7 mouse cellular contexts compared by ENCODE assay signal in genomic region chr5:135187349-135188213, GRCm38 (mm10). TPM values are rescaled to one million over a fixed set of nuclear protein-coding genes. Genes with fewer than 3 reads are reported as not detected.
DNase-seq lines count a peak whose midpoint lies in the region; ATAC-seq and TF ChIP-seq lines count a peak whose summit lies in the region.

No protein-coding gene starts in this region.

- ATAC-seq in embryonic facial prominence, embryonic 12.5 days (ENCODE audit: insufficient number of reproducible peaks, insufficient read depth, low FRiP score, low TSS enrichment), result no peak; the same call in 1 of the 2 replicates
- peak; percentile 29 for ATAC-seq in kidney, postnatal 0 days (replicated peaks; ENCODE audit: low FRiP score, low read depth)

- peak overlapping the region; percentile 99 for H3K9ac ChIP-seq in embryonic facial prominence, embryonic 12.5 days
- H3K9ac ChIP-seq in kidney, postnatal 0 days (ENCODE audit: low read depth, low read length), result peak overlapping the region; percentile 89

- WGBS in embryonic facial prominence, embryonic 12.5 days, result under 1% methylated on average over 71 of the region's 102 CpGs
- WGBS in kidney, postnatal 0 days, result under 1% methylated on average over 77 of the region's 102 CpGs
- WGBS in small intestine, adult 2 months, result under 1% methylated on average over 100 of the region's 102 CpGs

- H3K9me3 ChIP-seq in E14TG2a.4 (ENCODE audit: low read length), result no peaks in the 10 kb centered on the region
- H3K9me3 ChIP-seq in embryonic facial prominence, embryonic 12.5 days, result no peaks in the 10 kb centered on the region
- H3K9me3 ChIP-seq in kidney, postnatal 0 days (replicated peaks; ENCODE audit: low read length), result no peaks in the 10 kb centered on the region

- peaks cover 61% of the 10 kb centered on the region for H3K4me1 ChIP-seq in E14TG2a.4 (replicated peaks; ENCODE audit: low read depth, low read length)
- peaks cover 23% of the 10 kb centered on the region for H3K4me1 ChIP-seq in embryonic facial prominence, embryonic 12.5 days
- peaks cover 12% of the 10 kb centered on the region for H3K4me1 ChIP-seq in kidney, postnatal 0 days (replicated peaks; ENCODE audit: insufficient read depth, low read length)
- H3K4me1 ChIP-seq in small intestine, adult 2 months (ENCODE audit: control insufficient read depth, insufficient read depth, insufficient read length, low read length), result peaks cover 8% of the 10 kb centered on the region

- peak overlapping the region; percentile 94 for H3K4me3 ChIP-seq in E14TG2a.4 (replicated peaks; ENCODE audit: low read length)
- peak overlapping the region; percentile 86 for H3K4me3 ChIP-seq in embryonic facial prominence, embryonic 12.5 days
- peak overlapping the region; percentile 99 for H3K4me3 ChIP-seq in kidney, postnatal 0 days (replicated peaks; ENCODE audit: low read depth, low read length)
- H3K4me3 ChIP-seq in small intestine, adult 2 months (ENCODE audit: low read depth, low read length), result peak overlapping the region; percentile 96

- peak overlapping the region; percentile 67 for H3K4me2 ChIP-seq in embryonic facial prominence, embryonic 12.5 days (replicated peaks)
- peak overlapping the region; percentile 71 for H3K4me2 ChIP-seq in kidney, postnatal 0 days (ENCODE audit: low read length)

- no peaks in the 10 kb centered on the region for H3K27me3 ChIP-seq in E14TG2a.4 (ENCODE audit: insufficient read depth, low read length)
- no peaks in the 10 kb centered on the region for H3K27me3 ChIP-seq in embryonic facial prominence, embryonic 12.5 days
- H3K27me3 ChIP-seq in kidney, postnatal 0 days (ENCODE audit: insufficient read depth, low read length), result no peaks in the 10 kb centered on the region
- H3K27me3 ChIP-seq in small intestine, adult 2 months (ENCODE audit: control insufficient read depth, insufficient read depth, low read length), result no peaks in the 10 kb centered on the region

- peaks cover 39% of the 10 kb centered on the region for H3K36me3 ChIP-seq in E14TG2a.4 (ENCODE audit: insufficient read depth, low read length)
- peaks cover 11% of the 10 kb centered on the region for H3K36me3 ChIP-seq in embryonic facial prominence, embryonic 12.5 days
- peaks cover 2% of the 10 kb centered on the region; the same call in 1 of the 2 replicates for H3K36me3 ChIP-seq in kidney, postnatal 0 days (ENCODE audit: insufficient read depth, low read length)
- peaks cover 3% of the 10 kb centered on the region; the same call in 1 of the 2 replicates for H3K36me3 ChIP-seq in small intestine, adult 2 months (ENCODE audit: control insufficient read depth, insufficient read depth, low read length)

- peak; percentile 13 for DNase-seq in T-cell, adult 2 months (ENCODE audit: low spot score)
- peak; percentile 39 to 49 for DNase-seq in heart, adult 9 months (ENCODE audit: low spot score in 2 of 2)
- peak; percentile 34 for DNase-seq in kidney, postnatal 0 days (ENCODE audit: low spot score)
- peak; percentile 12 for DNase-seq in lung, postnatal 25 days (ENCODE audit: low spot score)

- no peak for TF ChIP-seq POLR2A in small intestine, adult 2 months (IDR thresholded peaks at IDR 0.05; ENCODE audit: low read depth, low read length)

- peak overlapping the region; percentile 99 for H3K27ac ChIP-seq in embryonic facial prominence, embryonic 12.5 days
- H3K27ac ChIP-seq in kidney, postnatal 0 days, result peak overlapping the region; percentile 96
- peak overlapping the region; percentile 81 for H3K27ac ChIP-seq in small intestine, adult 2 months (ENCODE audit: insufficient read depth, low read depth, low read length)

- TF ChIP-seq CTCF in E14TG2a.4 (conservative IDR thresholded peaks at IDR 0.05; ENCODE audit: low read length), result no peak
- no peak for TF ChIP-seq CTCF in kidney, postnatal 0 days (IDR thresholded peaks at IDR 0.05; ENCODE audit: low read depth)
- no peak for TF ChIP-seq CTCF in small intestine, adult 2 months (IDR thresholded peaks at IDR 0.05; ENCODE audit: extremely low read depth, insufficient read length, insufficient replicate concordance, low read depth, low read length)

RNA-seq across cellular contexts. Expression of gene Baz1b, which starts 0.5 kb away (rescaled TPM):
- 68.7 and 69.0 TPM in 2 replicates for polyA plus RNA-seq in embryonic facial prominence, embryonic 12.5 days (2016; fragmentation: Nextera tagmentation; extraction: Ambion mirVana)
- polyA plus RNA-seq in kidney, postnatal 0 days (2015; fragmentation: Nextera tagmentation; extraction: Ambion mirVana), result 22.6 and 22.9 TPM in 2 replicates
- polyA plus RNA-seq in small intestine, adult 2 months (2012; rRNA removed), result 6.9 and 14.7 TPM in 2 replicates

RNA-seq across cellular contexts. Expression of gene Bcl7b, which starts 19.5 kb away (rescaled TPM):
- polyA plus RNA-seq in embryonic facial prominence, embryonic 12.5 days (2016; fragmentation: Nextera tagmentation; extraction: Ambion mirVana), result 47.5 and 47.7 TPM in 2 replicates
- polyA plus RNA-seq in kidney, postnatal 0 days (2015; fragmentation: Nextera tagmentation; extraction: Ambion mirVana), result 58.8 and 65.6 TPM in 2 replicates
- 12.1 and 28.4 TPM in 2 replicates for polyA plus RNA-seq in small intestine, adult 2 months (2012; rRNA removed)

RNA-seq across cellular contexts. Expression of gene Tbl2, which starts 38.1 kb away (rescaled TPM):
- polyA plus RNA-seq in embryonic facial prominence, embryonic 12.5 days (2016; fragmentation: Nextera tagmentation; extraction: Ambion mirVana), result 24.8 and 30.0 TPM in 2 replicates
- polyA plus RNA-seq in kidney, postnatal 0 days (2015; fragmentation: Nextera tagmentation; extraction: Ambion mirVana), result 14.5 and 17.4 TPM in 2 replicates
- 4.8 and 5.3 TPM in 2 replicates for polyA plus RNA-seq in small intestine, adult 2 months (2012; rRNA removed)
